Mouse (Mus musculus) brain, embryonic 14.5 days (tissue): ENCODE results near the gene Mab21l2. TPM values are rescaled to one million over a fixed set of nuclear protein-coding genes. Genes with fewer than 3 reads are reported as not detected.

Experiments used
- DNase-seq: peaks from one replicate; pipeline ENCODE4 v3.0.0-alpha.2; 2011; ENCODE audit warnings: low read depth
- CTCF ChIP-seq: fragments of 200-500 bp; IDR thresholded peaks from 2 replicates; pipeline ENCODE4 v1.5.1; 2012; ENCODE audit warnings: inconsistent platforms, mild to moderate bottlenecking, moderate library complexity, borderline replicate concordance; ENCODE audit not compliant: insufficient read depth, insufficient read length; ENCODE audit errors: extremely low read depth
- POLR2A ChIP-seq: fragments of 200-500 bp; IDR thresholded peaks from 2 replicates; pipeline ENCODE4 v1.6.1; 2012; ENCODE audit warnings: mild to moderate bottlenecking, inconsistent platforms, borderline replicate concordance; ENCODE audit not compliant: poor library complexity, insufficient read depth, insufficient read length, severe bottlenecking; ENCODE audit errors: extremely low read depth
- polyA plus RNA-seq: library from polyadenylated mRNA; depleted of rRNA; stranded (reverse); fragments of >200 nt; gene quantifications from 2 replicates; pipeline ENCODE4 v1.2.3, GENCODE M21; 2012; rRNA removed

Mab21l2 gene
- 46.3 and 126 TPM in 2 replicates for polyA plus RNA-seq

DNA sequence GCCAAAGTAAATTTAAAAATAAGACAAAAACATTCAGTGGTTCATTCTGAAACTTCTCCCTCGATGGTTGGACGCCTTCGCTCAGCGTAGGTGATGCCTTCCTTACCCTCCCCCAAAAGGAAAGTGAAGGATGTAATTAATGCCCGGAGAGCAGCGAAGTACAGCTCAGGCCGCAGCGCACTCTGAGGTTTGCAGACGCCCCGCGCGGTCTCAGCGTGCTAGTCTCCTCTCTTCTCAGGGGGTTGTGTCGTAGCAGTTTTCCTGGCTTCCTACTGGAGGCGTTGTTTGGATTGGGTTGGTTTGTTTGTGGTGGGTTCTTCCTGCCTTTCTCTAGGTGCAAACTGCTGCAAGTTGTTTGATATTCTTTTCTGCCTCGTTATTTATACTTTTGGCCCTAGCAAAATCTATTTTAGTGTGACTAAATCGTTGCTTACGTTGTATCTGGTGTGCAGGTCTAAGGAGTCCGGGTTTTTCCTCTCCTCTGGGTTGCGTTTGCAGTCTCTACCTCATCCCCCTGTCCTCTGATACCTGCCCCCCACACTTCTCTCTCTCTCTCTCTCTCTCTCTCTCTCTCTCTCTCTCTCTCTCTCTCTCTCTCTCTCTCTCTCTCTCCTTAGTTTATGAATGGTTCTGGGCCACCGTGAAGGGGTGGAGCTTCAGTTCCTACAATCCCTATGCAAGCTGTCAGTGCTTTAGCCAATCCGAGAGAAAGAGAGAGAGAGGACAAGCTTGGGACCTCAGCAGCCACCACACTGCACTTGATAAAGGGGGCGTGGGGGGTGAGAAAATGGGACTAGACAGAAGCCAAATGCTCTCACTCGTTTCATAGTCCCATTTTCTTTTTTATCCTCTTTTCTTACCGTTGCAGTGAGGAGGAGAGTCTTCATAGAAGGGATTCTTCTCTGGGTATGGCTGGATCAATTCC, at the start of gene Mab21l2:
TSS of gene Mab21l2 (minus strand) at position 539 of the 925 bp plus-strand sequence.
- TF ChIP-seq CTCF (peak; percentile 16; the same call in 1 of the 2 replicates), POLR2A (no peak)
- DNase-seq = peak; percentile 91

DNA sequence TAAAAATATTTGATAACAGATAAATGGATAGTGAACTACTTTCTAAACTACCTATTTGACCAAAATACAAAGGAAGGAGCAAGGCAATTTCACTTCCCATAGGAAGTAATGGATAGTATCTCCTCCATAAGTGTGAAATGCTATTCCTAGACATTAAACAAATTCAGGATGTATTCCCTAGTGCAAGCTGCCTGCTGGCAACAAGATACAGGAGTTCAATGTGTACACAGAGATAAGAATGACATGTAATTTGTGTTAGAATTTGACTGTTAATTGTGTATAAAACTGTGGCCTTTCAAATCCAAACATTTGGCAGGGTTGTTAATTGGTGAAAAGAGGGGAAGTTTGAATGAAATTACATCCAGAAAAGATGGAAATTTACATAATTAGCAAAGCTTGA, 26.9 kb upstream of the Mab21l2 start:
- no peak for TF ChIP-seq POLR2A
- TF ChIP-seq CTCF = no peak
- peak; percentile 40 for DNase-seq

DNA sequence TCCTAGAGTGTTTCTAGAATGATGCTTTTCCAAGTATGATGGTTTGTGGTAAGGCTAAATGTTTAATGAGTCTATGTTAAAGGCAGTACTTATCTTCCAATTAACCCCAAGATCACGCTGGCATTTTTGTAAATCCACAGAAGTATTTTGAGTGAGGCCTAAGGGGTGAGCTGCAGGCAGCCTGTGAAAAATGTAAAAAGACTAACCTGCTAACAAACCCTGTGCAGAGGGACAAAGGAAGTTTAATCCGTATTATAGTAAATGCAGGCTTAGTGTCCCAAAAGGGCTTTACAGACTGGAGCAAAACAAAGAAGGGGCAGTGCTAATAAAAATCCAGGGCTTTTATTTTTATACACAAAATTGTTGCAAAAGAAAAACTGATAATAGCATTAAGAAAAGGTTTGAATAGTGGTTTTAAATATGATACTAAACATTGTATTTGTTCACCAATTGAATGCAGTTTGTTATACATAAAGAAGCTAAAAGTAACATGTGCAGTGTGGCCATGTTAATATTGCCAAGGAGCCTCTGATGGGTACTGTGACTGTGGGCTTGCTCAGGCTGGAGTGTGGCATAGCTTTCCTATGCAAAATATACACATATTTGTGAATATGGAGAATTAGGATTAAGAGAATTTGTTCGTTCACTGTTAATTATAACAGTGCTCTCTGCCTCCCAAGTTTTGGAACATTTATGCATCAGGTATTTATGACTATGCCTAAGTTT, 24.3 kb upstream of the Mab21l2 start:
- DNase-seq = peak; percentile 70
- no peak for TF ChIP-seq POLR2A
- no peak for TF ChIP-seq CTCF

DNA sequence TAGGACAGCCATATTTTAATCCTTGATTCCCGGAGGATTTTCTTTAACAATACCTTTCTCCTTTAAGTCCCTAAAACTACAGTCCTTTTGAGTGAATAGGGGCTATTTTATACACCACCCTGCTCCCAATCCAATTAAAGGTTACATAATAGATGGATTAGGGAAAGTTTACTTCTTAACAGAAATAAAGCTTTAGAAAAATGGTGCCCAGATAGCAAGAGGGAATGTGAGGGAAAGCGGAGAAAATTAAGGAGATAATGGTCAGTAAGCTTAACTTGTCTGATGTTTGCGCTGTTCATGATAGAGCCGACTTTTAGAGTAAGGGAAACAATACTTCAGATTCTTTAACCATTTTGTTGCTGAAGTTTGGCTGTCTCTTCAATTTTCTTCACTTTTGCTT, 23.1 kb upstream of the Mab21l2 start:
- no peak for TF ChIP-seq CTCF
- peak; percentile 60 for DNase-seq

DNA sequence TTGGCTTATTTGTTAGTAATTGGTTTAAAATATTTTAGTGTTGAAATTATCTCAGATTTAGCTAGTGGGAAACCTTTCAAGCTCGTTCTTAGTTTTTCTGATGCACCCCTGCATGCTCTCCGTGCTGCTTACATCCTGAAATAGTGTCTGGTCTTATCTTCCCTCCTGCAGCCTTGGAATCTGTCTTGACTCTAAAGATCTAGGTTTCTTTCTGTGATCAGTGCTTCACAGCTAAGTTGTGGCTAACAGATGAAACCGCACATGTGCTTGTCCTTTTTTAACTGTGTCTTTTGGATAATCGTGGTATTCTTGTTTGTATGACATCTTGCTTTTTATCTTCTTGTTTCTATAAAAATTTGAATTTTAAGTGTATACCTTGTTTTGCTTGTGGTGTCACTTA, 18.9 kb upstream of the Mab21l2 start:
- no peak for DNase-seq
- TF ChIP-seq CTCF (no peak), POLR2A (no peak)

DNA sequence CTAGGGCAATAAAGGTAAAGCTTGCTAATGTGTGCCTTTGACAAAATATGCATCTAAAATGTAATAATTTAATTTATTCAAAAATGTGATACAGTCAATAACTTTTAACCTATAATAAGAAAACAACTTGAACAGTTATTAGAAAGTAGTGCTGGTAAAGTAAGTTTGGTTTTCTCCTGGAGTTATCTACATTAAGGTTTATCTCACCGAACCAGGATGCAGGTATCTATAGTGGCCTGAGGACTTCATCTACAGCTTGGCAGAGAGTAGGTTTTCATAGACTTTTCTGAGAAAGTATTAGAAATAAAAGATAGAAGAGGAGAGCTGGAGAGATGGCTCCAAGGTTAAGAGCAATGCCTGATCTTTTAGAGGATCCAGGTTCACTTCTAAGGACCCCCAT, 13.0 kb upstream of the Mab21l2 start:
- TF ChIP-seq POLR2A = no peak
- no peak for TF ChIP-seq CTCF
- no peak for DNase-seq

DNA sequence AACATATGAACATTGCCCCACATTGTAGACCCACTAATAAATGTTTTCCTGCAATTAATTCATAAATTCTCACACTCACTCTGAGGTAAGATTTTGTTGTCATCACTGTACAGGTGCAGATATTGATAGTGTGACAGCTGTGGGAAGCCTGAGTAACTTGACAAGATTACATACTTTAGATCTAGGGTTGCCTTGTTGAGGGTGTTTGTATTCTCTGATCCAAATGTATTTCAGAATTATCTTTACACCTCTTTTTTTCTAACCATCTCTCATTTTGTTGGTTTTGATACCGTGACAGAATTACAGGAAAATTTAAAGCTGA, 12.6 kb upstream of the Mab21l2 start:
- no peak for DNase-seq
- TF ChIP-seq POLR2A = no peak
- no peak for TF ChIP-seq CTCF

DNA sequence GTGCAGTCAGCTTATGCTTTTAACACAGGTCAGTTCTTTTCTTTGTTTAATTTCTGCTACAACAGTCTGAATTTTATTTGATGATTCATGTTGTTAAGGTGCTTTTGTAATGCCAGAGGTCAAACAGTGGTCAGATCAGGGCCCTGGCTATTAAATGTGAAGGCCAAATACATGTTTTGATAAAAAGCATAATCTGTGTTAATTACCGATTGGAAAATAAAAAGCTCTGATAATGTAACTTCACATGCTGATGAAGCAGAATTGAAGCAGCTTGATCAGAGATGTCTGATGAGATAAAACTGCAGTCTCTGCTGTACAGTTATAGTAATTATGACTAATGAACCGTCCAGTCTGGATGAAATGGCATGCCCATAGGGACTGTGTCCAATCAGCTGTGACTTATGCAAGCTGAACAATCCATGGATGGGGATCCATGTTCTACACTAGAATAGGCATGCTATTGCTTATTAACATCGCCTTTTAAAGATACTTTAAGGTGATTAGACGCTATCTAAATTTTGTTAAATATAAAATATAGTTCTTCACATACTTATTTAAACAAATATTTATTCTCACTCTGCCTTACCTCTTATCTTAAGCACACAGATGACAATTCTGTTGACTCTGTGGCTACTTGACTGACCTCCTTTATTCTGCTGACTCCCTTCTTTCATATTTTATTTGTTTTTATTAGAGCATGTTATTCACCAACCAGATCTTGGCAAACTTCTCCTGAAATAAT, 12.0 kb upstream of the Mab21l2 start:
- TF ChIP-seq POLR2A (no peak), CTCF (no peak)
- DNase-seq = peak; percentile 43

DNA sequence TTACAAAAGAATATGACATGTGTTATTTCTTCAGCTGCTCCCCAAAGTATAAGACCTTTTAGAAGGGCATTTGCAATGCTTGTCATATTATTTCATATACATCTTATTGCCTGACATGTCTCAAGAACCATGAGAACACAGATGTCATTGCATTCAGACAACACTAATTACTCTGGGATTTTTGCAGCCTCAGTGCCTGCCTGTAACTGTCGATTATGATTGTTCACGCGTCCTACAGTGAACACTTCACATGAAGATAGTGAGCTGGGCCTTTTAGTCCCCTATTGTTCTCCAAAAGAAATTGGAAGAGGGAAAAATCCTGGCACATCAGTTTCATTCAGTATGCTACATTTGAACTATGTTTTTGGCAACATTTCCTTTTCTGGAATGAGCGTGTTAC, 11.2 kb upstream of the Mab21l2 start:
- peak; percentile 60 for DNase-seq
- TF ChIP-seq POLR2A = no peak
- no peak for TF ChIP-seq CTCF

DNA sequence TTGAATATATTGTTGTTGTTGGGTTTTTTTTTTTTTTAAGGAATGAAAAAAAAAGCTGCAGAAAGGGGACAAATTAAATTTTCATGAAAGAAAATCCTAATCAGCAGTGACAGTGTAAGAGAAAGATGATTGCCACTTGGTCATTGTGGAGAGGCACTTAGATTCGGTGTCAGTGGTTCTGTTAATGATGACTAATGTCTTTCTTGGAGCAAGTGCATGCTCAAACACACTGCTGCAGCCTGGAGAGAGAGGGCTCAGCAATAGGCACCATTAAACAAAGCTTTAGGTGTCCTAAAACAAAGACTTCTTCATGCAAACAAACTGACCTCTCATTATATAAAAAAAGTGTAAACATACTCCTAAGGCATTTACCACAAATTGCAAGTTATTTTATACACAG, 10.5 kb upstream of the Mab21l2 start:
- TF ChIP-seq CTCF (no peak), POLR2A (no peak)
- DNase-seq = peak; percentile 37

DNA sequence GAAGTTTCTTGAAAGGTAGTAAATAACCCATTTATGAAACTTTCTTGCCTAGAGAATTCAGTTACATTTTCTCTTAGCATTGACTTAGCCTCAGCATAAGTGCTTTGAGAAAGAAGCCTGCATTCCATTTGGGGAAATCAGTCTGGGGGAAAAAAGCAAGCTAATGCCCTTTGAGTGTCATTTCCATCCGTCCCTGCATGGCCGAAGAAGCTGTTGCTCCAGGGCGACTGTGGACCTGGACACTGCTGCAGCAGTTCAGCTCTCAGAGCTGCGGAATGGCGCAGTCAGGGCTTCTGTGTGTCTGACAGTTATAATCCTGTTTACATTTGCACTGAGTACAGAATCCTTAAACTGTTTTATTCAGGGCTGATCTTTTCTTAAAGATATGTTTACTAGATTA, 3.7 kb upstream of the Mab21l2 start:
- no peak for TF ChIP-seq POLR2A
- no peak for TF ChIP-seq CTCF
- DNase-seq = peak; percentile 57
